Mouse (Mus musculus): ENCODE data around the gene Mcoln2. TPM values are rescaled to one million over a fixed set of nuclear protein-coding genes. Genes with fewer than 3 reads are reported as not detected.

Mcoln2 gene
- not detected for total RNA-seq (2021)
- long read RNA-seq, result 0 reads

DNA sequence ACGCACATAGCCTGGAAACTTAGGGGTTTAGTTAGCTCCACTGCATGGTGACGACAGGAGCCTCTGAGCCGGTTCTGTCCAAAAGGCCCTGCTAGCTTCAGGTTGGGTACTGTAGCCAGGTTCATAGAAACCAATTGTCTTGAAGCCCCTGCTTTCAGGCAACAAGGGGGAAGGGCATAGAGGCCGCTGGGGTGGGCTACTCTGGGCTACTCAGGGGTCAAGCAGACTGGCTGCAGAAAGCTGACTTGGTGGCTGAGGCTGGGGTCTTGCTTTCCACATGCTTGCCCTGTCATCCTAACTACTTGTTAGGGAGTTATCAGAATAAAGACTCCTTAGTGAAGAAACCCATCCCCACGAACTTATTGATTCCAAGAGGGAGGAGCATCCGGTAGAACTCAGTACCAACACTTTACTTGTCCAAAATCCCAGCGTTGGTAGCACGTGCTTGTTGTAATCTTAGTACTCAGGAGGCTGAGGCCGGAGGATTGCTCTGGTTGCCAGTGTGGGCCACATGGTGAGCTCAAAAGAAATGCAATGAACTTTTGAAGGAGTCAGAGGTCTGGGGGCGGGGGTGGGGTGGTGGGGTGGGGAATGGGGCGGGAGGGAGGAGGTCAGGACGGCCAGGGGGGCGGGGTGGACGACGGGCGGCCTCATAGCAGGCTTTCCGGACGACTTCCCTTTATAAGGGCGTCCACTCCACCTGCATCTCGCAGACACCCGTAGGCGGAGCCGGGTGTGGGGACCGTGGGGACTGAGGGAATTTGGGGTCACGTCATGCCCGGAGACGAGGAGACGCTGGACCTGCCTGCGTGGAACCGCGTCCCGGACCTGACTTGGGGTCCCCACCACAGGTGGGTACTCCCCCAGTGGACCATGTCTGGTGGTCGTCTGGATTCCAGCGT is at the start of gene Mcoln2:
TSS of gene Mcoln2 (plus strand) at position 678 of the 902 bp plus-strand sequence.
- no peak for DNase-seq (ENCODE audit: low spot score in 2 of 2)

DNA sequence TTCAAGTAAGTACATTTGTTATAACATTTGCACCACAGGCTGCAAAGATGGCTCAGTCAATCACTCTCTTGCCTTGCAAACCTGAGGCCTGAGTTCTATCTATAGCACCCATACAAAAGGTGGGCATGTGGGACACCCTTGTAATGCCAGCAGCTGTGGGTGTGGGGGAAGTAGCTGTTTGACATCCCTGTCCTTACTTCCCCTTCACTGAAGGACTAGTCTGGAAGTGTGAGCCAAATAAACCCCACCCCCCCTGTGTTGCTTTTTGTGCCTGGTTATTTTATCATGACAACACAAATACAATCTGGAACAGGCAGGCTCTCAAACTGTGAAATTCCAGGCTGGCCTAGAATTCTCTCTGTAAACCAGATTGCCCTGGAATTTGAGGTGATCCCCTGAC is 49.7 kb upstream of the Mcoln2 start:
- DNase-seq (ENCODE audit: low spot score in 2 of 2), result no peak

DNA sequence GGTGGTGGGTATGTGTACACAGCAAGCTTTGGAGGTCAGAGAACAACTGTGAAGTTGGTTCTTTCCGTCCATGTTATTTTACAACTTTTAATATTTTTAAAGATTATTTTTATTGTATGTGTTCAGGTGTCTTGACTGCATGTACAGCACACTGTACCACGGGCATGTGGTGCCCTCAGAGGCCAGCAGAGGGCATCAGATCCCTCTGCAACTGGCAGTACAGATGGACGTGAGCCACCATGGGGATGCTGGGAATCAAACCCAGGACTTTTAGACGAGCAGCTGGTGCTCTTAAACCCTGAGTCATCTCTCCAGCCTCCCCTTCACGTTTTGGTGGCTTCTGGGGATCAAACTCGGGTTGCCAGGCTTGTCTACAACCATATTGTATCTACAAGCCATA is 47.6 kb upstream of the Mcoln2 start:
- no peak for DNase-seq (ENCODE audit: low spot score in 2 of 2)

DNA sequence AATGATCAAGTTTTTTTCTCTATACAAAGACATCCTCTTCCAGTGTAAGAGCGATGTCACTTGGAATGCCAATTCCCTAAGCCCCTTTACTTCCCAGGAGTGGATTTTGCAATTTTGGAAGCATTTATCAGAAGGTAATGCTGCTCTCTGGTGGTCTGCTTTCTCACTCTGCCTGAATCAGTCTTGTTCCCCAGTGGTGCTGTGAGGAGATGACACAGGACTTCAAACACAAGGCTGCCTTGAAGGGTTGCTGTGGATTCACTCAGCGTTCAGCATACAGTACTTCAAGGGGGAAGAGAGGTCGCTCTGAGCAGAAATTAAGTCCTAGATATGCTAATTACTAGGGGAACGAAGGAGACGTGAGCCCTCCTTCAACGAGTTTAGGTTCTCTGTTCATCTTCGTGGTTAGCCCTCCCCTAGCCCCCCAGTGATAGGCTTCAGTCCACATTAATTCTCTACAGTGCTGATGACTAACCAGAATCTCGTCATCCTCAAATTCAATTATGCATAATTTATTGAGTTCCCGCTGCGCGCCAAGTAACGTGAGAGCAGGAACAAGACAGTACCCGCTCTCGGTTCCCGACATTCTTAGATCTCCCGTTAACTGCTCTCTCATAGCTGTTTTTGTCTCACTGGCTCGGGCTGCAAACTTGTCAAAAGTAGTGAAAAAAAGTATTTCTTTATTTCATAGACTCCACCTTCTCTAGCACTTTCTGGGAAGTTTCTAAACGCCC is 42.4 kb upstream of the Mcoln2 start:
- DNase-seq (ENCODE audit: low spot score in 2 of 2), result peak; percentile 16 to 34

DNA sequence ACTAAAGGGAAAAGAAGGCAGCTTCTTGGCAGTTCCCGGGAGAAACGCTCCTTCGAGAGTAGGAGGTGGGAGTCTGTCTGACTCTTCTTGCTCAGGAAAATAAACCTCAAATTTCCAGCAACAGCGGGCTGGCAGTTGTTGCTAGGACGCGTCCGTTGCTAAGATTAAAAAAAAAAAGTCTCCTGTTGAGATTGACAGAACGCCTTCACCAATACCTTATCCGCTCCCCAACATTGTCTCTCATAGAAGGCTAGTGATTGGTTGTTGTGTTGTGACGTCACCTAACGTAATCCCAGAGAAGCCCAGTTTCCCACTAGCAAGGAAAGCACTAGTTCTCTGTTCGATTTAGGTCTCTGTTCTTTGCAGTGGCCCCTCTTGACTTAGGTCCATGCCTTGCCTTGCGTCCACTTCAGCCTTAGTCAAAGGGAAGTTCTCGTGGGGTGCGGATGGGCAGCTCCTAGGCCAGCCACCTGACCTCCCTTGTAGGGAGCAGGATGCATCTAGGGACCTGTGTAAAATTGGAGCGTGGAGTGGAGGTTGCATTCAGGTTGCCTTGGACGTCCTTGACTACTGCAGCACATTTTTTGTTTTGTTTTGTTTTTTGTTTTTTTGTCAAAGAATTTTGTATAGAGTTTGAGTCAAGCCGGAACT is 41.6 kb upstream of the Mcoln2 start, which contains the start of gene Wdr63:
TSS of gene Wdr63 (minus strand) at position 210 of the 651 bp plus-strand sequence.
- peak; percentile 57 to 74 for DNase-seq (ENCODE audit: low spot score in 2 of 2)

DNA sequence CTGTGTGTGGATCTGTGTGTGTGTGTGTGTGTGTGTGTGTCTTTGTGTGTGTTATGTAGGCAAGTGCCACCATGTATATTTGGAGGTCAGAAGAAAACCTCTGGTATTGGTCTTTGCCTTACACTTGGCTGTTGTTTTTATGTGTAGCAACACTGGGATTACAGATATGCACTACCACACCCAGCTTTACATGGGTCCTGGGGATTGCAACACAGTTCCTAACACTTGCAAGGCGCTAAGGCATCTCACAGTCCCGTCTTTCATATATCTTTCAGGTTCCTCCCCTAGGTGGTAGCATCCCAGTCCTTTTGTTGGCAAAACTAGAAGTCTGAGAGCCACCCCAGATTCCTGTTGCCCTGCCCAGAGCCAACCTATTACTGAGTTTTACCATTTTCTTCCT is 40.7 kb upstream of the Mcoln2 start:
- DNase-seq (ENCODE audit: low spot score in 2 of 2), result no peak

DNA sequence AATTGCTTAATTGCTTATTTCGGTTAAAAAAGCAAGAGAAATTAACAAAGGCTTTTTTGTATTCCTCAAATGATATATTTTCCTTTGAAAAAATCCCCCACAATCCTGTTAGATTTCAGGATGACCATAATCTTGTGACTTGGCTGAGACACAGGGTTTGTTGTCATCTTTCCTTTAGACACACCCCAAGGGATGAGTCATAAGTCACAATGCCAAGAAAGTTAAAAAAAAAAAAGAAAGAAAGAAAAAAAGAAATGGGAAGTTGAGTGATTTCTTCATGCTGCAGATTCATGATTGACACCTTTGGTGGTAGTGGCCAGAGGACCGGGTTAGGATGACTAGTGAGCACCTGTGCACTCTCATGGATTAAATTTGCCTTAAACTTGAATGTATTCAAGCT is 39.3 kb upstream of the Mcoln2 start:
- no peak for DNase-seq (ENCODE audit: low spot score in 2 of 2)

DNA sequence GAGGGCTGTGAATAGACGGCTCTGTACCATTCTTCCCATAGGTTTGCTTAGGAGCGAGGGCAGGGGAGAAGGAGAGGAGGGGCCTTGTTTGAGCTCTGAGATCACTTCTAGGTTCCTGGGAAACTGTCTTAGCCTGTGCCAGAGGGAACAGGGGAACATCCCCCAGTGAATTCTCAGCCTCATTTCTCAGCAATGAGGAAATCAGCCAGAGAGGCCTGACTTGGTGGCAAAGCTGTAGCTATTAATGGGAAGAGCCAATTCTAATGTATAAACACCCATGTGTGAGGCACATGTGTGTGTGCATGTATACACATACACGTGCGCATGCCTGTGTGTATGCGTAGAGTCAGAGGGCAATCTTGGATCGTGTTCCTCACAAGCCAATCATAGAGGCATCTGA is 38.7 kb upstream of the Mcoln2 start:
- DNase-seq (ENCODE audit: low spot score in 2 of 2), result no peak

DNA sequence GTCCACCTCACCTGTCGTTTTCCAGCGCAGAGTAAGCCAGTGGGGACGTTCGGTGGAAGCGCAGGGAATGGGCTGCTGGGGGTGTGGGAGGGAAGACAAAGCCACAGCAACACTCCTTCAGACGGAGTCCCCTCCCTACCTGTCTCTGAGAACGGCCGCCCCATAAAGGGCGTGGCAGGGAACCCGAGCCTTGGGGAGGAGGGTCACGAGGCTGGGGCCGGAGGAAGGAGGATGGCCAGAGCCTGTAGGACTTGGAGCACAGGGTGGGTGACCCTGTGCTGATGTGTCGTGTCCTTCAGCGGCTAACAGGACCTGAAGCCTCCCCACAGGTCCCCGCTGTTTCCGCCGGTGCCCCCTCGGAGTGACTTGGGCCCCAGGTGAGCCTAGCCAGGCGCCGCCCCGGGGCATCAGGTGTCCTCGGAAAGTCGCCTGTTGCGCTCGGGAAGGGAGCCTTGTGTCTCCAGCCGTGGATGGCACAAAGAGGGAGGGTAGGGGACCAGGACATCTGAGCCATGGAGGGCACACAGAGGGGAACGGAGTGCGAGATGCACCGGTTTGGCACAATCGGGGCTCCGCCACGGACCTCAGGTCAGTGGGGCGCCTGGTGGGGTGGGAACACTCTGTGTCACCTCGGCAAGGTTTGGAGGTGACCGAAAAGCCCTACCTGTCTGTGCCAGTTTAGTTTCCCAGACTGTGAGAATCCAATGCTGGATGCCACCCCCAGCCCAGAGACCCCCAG is 32.2 kb upstream of the Mcoln2 start, which contains the start of gene Mcoln3:
TSS of gene Mcoln3 (plus strand) at position 193 of the 739 bp plus-strand sequence.
- no peak for DNase-seq (ENCODE audit: low spot score in 2 of 2)

DNA sequence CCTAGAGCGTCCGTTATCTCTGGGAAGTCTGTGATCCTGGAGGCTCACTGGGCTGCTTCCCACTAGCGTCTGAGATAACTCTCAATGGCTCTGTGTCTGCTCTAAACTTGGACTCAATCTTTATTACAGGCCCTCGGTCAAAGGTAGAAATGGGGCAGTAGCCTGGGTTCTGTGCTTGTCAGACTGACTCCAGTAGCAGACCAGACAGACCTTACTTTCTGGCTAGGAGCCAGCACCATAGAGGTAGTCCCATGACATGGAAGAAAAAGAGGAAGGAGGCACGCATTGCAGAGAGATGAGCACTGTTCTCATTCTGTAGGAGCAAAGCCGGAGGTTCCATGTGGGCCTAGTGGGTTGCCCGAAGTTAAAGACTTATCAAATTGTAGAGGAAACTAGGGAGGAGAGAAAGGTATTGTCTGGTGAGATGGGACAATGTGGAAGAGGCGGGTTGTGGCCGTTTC is 31.6 kb upstream of the Mcoln2 start:
- DNase-seq (ENCODE audit: low spot score in 2 of 2), result no peak

DNA sequence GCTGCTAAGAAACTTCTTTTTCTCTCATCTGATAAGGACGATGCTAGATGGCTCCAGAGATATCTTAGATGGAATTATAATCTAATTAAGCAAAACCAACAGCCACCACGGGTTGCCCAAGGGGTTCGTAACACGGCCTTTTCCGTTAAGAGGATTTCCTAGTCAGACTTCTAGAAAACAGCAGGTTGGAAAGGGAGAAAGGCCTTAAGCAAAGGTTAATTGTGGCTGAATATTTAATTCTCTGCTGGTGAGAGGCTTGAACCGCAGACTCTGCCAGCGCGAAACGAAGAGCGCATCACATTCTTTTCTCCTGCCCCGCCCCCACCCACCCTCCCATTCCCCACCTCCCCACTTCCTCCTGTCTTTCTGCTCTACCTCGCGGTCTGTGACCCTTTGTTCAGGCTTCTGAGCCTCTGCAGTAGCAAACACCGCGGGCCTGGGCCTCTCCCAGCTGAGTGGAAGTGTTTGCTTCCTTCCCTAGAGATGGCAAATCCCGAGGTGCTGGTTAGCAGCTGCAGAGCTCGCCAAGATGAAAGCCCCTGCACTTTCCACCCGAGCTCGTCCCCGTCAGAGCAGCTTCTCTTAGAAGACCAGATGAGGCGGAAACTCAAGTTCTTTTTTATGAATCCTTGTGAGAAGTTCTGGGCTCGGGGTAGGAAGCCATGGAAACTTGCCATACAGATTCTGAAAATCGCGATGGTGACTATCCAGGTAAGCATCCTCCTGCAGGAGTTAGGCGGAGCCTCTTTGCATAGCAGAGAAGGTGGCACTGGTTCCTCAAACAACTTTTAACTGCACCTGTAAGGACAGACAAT is 28.1 kb upstream of the Mcoln2 start:
- DNase-seq (ENCODE audit: low spot score in 2 of 2), result no peak

DNA sequence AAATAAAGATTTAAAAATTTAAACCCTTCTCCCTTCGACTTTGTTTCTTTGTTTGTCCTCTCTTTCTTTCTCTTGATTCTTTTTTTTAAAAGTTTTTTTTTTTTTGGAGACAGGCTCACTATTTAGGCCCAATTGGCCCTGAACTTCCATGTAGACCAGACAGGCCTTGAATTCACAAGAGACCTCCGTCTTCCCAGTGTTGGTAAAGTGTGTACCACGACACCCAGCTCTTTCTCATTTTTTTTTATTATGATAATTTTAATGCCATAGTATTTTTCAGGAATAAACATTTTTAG is 27.6 kb upstream of the Mcoln2 start:
- no peak for DNase-seq (ENCODE audit: low spot score in 2 of 2)

DNA sequence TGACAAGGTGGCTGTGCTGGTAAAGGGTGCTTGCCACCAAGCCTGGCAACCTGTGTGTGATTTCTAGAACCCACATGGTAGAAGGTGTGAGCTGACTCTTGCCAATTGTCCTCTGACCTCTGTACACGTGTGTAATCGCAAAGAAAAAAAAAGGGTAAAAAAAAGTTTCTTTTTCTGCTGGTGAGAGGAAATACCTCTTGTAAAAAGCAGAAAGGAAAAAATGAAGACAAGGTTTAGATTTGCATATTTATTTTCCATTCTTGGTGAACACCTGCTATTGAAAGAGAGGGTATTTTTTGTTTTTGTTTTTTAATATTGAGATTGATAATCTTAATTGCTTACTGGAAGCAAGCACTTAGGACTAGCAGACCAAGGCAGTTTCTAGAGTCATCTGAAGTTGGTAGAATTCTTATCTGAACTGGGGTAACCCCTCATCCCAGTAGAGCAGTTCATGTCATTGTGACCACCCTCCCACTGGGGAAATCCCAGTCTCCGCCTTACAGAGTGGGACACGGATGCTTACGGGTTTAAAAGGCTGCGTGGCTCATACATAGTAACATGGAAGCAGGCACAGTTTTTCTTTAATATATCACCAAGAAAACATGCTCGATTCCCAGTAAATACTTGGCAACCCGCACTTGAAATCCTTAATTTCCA is 26.7 kb upstream of the Mcoln2 start:
- DNase-seq (ENCODE audit: low spot score in 2 of 2), result no peak

DNA sequence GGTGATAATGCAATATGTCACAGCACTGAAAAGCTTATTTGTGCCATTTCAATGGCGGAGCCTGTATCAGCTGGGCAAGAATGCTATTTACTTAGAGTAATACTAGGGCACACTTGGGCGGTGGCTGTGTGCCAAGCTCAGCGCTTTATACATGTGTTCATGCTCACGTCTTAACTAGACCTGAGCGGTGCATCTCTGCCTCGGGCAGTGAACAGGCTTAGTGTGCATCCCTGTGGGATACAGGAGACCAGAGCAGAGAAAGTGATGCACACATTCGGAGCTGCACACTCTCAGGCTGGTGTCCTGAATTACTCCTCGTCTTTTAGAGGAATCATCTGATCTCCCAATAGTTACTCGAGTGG is 26.2 kb upstream of the Mcoln2 start:
- DNase-seq (ENCODE audit: low spot score in 2 of 2), result no peak

DNA sequence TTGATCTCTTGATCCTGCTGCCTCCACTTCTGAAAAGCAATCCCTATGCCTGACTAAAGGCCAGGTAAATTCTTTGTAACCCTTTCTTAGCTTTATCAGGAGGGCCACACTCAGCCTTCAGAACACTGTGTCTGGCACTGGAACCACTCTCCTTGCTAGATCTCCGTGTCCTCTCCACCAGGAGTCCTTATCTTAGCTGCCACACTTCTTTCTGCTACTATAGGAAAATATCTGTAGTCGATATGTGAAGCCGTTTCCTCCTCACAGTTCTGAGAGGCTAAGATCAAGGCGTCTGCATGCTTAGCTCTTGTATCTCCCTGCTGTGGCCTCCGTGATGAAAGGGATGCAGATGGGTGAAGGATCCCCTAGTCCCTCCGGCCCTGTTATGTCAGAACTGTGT is 22.4 kb upstream of the Mcoln2 start:
- no peak for DNase-seq (ENCODE audit: low spot score in 2 of 2)

DNA sequence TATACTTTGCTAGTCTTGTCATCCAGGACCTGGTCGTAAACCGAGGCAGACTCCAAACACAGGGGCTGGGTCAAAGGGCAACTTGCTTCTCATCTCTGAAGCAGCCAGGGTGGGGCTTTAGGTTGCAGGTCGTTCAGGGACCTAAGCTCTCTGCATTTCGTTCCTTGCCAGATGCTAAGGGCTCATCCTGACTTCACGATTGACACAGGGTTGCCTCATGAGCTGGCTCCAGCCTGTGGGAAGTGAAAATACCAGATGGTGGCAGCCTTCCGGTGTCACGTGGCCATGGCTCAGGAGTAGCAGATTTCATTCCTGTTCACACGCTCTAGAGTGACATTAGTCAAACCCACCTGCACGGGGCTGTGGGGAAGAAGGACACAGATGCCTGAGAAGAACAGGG is 14.8 kb upstream of the Mcoln2 start:
- no peak for DNase-seq (ENCODE audit: low spot score in 2 of 2)

DNA sequence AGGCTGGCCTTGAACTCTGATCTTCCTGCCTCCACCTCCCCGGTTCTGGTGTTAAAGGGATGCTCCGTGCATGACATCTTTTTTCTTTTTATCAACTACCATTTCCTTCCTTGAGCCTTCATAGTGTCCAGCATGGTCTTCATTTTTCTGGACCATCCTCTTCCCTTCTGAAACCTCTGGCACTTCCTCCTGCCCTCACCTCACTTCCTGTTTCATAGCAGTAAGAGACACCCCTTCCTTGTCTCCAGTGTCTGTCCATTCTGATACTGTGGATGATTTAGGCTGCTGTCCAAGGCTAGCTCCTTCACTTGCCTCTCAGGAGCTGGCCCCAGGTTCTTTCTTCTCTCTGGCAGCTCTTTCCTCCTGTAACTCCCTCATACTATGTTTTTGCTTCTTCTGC is 14.2 kb upstream of the Mcoln2 start:
- no peak for DNase-seq (ENCODE audit: low spot score in 2 of 2)

DNA sequence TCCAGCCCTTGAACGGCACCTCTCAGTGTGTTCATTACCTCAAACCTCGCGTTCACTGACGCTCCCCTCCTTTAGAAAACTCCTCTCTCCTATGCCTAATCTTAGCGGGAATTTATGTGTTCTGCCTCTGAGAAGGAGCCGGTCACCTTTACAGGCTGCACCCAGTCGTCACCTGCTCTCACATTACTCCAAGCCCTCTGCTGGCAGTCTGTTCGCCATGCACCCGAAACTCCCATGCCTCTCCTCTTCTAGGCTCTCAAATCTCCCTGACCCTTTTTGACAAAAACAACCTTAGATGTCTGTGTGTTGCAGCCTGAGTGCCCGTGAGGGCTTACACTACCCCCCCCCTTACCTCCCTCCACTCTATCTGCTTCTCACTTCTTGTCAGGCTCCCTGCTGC is 13.2 kb upstream of the Mcoln2 start:
- no peak for DNase-seq (ENCODE audit: low spot score in 2 of 2)

DNA sequence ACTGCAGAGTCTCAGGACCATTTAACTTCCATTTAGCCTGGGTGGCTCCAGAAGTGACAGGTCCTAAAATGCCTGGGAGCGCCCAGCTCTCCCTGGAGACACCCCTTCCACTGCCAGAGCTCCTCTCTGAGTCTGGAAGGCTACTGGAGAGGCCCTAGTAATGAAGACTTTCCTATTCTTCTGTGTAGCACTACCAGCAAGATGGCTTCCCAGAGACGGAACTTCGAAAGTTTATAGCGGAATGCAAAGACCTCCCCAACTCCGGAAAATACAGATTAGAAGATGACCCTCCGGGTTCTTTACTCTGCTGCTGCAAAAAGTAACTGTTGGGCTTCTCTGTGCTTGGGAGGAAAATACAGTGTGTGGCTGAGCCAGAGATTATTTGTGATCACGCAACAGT is 9.4 kb upstream of the Mcoln2 start:
- DNase-seq (ENCODE audit: low spot score in 2 of 2), result no peak

DNA sequence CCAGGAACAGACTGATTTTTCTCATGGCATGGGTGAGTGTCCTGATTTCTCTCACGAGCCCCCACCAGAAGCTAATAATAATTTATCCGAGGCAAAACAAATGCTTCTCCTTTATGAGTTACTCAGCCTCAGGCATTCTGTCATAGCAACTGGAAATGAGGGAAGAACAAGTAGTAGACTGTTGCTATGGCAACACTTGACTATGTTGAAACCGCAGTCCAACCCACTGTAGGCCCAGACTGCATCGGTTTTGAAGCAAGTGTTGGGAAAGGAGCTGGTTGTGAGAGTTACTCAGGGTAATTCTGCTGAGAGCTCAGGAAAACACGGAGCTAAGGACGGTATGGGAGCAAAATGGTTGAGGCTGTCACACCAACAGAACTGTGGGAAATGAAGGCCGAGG is 7.1 kb upstream of the Mcoln2 start:
- DNase-seq (ENCODE audit: low spot score in 2 of 2), result no peak

Measured in layer of hippocampus, postnatal 10 days (tissue).